Mouse (Mus musculus): ENCODE measurements around the gene Fcmr. TPM values are rescaled to one million over a fixed set of nuclear protein-coding genes. Genes with fewer than 3 reads are reported as not detected.

Gene Fcmr
- polyA plus RNA-seq, 1 experiment from 2014 or later = not detected

- 64% methylated on average over 6 of the region's 6 CpGs for WGBS
- no peak overlapping the region for H3K9ac ChIP-seq (replicated peaks)
- H3K4me1 ChIP-seq (replicated peaks) = no peaks in the 10 kb centered on the region
- no peak overlapping the region for H3K27ac ChIP-seq
- H3K36me3 ChIP-seq = no peaks in the 10 kb centered on the region
- no peak for ATAC-seq (ENCODE audit: insufficient number of reproducible peaks, insufficient read depth, low FRiP score, low TSS enrichment, low read depth)
- H3K4me2 ChIP-seq = no peak overlapping the region
- no peak overlapping the region for H3K4me3 ChIP-seq (replicated peaks)
- no peaks in the 10 kb centered on the region for H3K27me3 ChIP-seq
- H3K9me3 ChIP-seq = no peaks in the 10 kb centered on the region
These were observed 29.0 kb downstream of the Fcmr start for GRCm38 (mm10) chr1:130894468-130894867.

- Histone ChIP-seq H3K36me3 (no peaks in the 10 kb centered on the region), H3K9ac (replicated peaks) (no peak overlapping the region), H3K9me3 (no peaks in the 10 kb centered on the region), H3K4me3 (replicated peaks) (no peak overlapping the region), H3K27ac (no peak overlapping the region), H3K4me1 (replicated peaks) (no peaks in the 10 kb centered on the region), H3K4me2 (no peak overlapping the region), H3K27me3 (no peaks in the 10 kb centered on the region)
- WGBS = 84% methylated on average over 7 of the region's 7 CpGs
- ATAC-seq (ENCODE audit: insufficient number of reproducible peaks, insufficient read depth, low FRiP score, low TSS enrichment, low read depth) = no peak
These were observed 37.0 kb downstream of the Fcmr start for GRCm38 (mm10) chr1:130902505-130902904.

- H3K9ac ChIP-seq (replicated peaks) = no peak within 1 kb of the TSS
- H3K27me3 ChIP-seq = no peaks in the 10 kb centered on the region
- H3K4me1 ChIP-seq (replicated peaks) = no peaks in the 10 kb centered on the region
- no peak for ATAC-seq (ENCODE audit: insufficient number of reproducible peaks, insufficient read depth, low FRiP score, low TSS enrichment, low read depth)
- no peak within 1 kb of the TSS for H3K4me2 ChIP-seq
- H3K36me3 ChIP-seq = no peaks in the 10 kb centered on the region
- WGBS = 88% methylated on average over 12 of the region's 12 CpGs
- no peak within 1 kb of the TSS for H3K4me3 ChIP-seq (replicated peaks)
- no peak within 1 kb of the TSS for H3K27ac ChIP-seq
- H3K9me3 ChIP-seq = no peaks in the 10 kb centered on the region
These were observed 46.0 kb downstream of the Fcmr start, which contains the start of gene Il20 for GRCm38 (mm10) chr1:130911401-130912010. TSS of gene Il20 (minus strand) at chr1:130911451.

- no peaks in the 10 kb centered on the region for H3K27me3 ChIP-seq
- no peak overlapping the region for H3K4me3 ChIP-seq (replicated peaks)
- H3K4me1 ChIP-seq (replicated peaks) = no peaks in the 10 kb centered on the region
- 27% methylated on average over 1 of the region's 1 CpGs for WGBS
- no peak for ATAC-seq (ENCODE audit: insufficient number of reproducible peaks, insufficient read depth, low FRiP score, low TSS enrichment, low read depth)
- no peak overlapping the region for H3K4me2 ChIP-seq
- H3K9ac ChIP-seq (replicated peaks) = no peak overlapping the region
- no peaks in the 10 kb centered on the region for H3K9me3 ChIP-seq
- no peak overlapping the region for H3K27ac ChIP-seq
- H3K36me3 ChIP-seq = no peaks in the 10 kb centered on the region
These were observed 53.0 kb downstream of the Fcmr start for GRCm38 (mm10) chr1:130918323-130918980.

GRCm38 (mm10) chr1:130926484-130926883 lies 61.0 kb downstream of the Fcmr start:
- no peak overlapping the region for H3K27ac ChIP-seq
- no peaks in the 10 kb centered on the region for H3K9me3 ChIP-seq
- ATAC-seq (ENCODE audit: insufficient number of reproducible peaks, insufficient read depth, low FRiP score, low TSS enrichment, low read depth) = no peak
- no peaks in the 10 kb centered on the region for H3K27me3 ChIP-seq
- H3K36me3 ChIP-seq = no peaks in the 10 kb centered on the region
- no peak overlapping the region for H3K4me3 ChIP-seq (replicated peaks)
- H3K4me2 ChIP-seq = no peak overlapping the region
- no peaks in the 10 kb centered on the region for H3K4me1 ChIP-seq (replicated peaks)
- no peak overlapping the region for H3K9ac ChIP-seq (replicated peaks)

Other genes starting within 250 kb of the Fcmr start
- gene Zp3r, start 236.0 kb upstream of the Fcmr start, polyA plus RNA-seq (2016; fragmentation: Nextera tagmentation; extraction: Ambion mirVana) = not detected in 2 replicates
- gene C4bp, start 204.0 kb upstream of the Fcmr start, polyA plus RNA-seq (2016; fragmentation: Nextera tagmentation; extraction: Ambion mirVana) = not detected in 2 replicates
- gene Gm29427, start 149.9 kb upstream of the Fcmr start, polyA plus RNA-seq (2016; fragmentation: Nextera tagmentation; extraction: Ambion mirVana) = not detected in 2 replicates
- 10.2 and 12.1 TPM in 2 replicates for gene Yod1, start 148.3 kb upstream of the Fcmr start, polyA plus RNA-seq (2016; fragmentation: Nextera tagmentation; extraction: Ambion mirVana)
- 6.8 and 8.9 TPM in 2 replicates for gene Pfkfb2, start 136.4 kb upstream of the Fcmr start, polyA plus RNA-seq (2016; fragmentation: Nextera tagmentation; extraction: Ambion mirVana)
- gene AA986860, start 133.7 kb upstream of the Fcmr start, polyA plus RNA-seq (2016; fragmentation: Nextera tagmentation; extraction: Ambion mirVana) = 0.54 and 1.1 TPM in 2 replicates
- not detected in 2 replicates for gene Fcamr, start 64.8 kb upstream of the Fcmr start, polyA plus RNA-seq (2016; fragmentation: Nextera tagmentation; extraction: Ambion mirVana)
- gene Pigr, start 39.0 kb upstream of the Fcmr start, polyA plus RNA-seq (2016; fragmentation: Nextera tagmentation; extraction: Ambion mirVana) = not detected in 2 replicates
- gene Il24, start 21.8 kb downstream of the Fcmr start, polyA plus RNA-seq (2016; fragmentation: Nextera tagmentation; extraction: Ambion mirVana) = not detected in 2 replicates
- not detected in 2 replicates for gene Il20, start 45.8 kb downstream of the Fcmr start, polyA plus RNA-seq (2016; fragmentation: Nextera tagmentation; extraction: Ambion mirVana)
- not detected in 2 replicates for gene Il19, start 74.4 kb downstream of the Fcmr start, polyA plus RNA-seq (2016; fragmentation: Nextera tagmentation; extraction: Ambion mirVana)
- 0.15 TPM in 1 of 2 replicates, not detected in the other for gene Il10, start 154.2 kb downstream of the Fcmr start, polyA plus RNA-seq (2016; fragmentation: Nextera tagmentation; extraction: Ambion mirVana)
- 56.3 and 58.9 TPM in 2 replicates for gene Mapkapk2, start 232.2 kb downstream of the Fcmr start, polyA plus RNA-seq (2016; fragmentation: Nextera tagmentation; extraction: Ambion mirVana)

Data from limb, embryonic 12.5 days (tissue).